Comparison of ENCODE assay signal across 9 mouse cellular contexts in the genomic region with DNA sequence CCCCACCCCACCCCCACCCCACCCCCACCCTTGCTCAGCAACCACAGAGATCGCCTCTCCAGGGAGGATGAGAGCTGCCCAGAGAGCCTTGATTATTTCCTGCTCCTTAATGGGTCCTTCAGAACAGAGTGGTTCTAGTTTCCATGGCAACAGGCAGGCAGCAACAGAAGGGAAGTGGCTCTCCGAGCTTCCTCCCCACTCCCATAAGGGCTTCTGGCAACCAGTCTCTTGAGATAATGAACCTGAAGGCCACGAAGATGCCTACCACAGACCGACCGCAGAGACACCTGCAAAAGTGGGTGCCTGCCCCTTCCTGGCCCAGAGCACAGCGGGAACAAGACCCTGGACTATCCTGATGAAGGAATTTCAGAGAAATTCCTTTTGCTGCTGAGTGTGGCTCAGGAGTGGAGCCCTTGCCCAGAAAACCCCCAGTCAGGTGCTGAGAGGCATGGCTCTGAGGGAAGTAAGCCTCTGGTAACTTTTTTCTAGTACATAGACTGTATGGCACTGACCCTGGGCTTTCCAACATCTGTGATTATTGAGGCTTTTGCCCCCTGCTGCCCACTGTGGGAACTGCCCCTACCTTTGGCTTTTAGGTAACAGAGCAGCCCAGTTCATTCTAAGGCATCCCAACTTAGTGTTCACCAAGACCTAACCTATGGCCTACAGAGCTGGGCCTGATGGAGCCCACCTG. TPM values are rescaled to one million over a fixed set of nuclear protein-coding genes. Genes with fewer than 3 reads are reported as not detected.
A peak's percentile ranks its signal among the peaks of the same experiment; 100 is the strongest.
DNase-seq lines count a peak whose midpoint lies in the region; ATAC-seq and TF ChIP-seq lines count a peak whose summit lies in the region.
"Had no signal": no experiment of that assay in that cellular context is flagged by ENCODE, and none has a peak within 500 bp of the region (broad histone marks: within the 10 kb centered on the region; RNA-seq: fewer than 3 reads in every experiment).

No protein-coding gene starts in this region.

- no peak overlapping the region for H3K4me3 ChIP-seq in C2C12 (ENCODE audit: insufficient read depth, poor library complexity, severe bottlenecking)
- no peak overlapping the region for H3K4me3 ChIP-seq in cortical plate, adult 2 months (ENCODE audit: insufficient read depth, low read length)
- no peak overlapping the region for H3K4me3 ChIP-seq in lung, embryonic 14.5 days (ENCODE audit: low read depth, low read length)

- DNase-seq in MEL-GATA-1-ER (ENCODE audit: extremely low read depth, low read depth) = peak; percentile 68
- DNase-seq in heart, adult 8-10 months (ENCODE audit: low spot score) = peak; percentile 72
- DNase-seq in kidney, postnatal 25 days = peak; percentile 72 to 87
- DNase-seq in lung, embryonic 14.5 days = peak; percentile 74
- peak; percentile 74 for DNase-seq in thymus, postnatal 14 days

- no peak overlapping the region for H3K9ac ChIP-seq in lung, embryonic 14.5 days

- H3K4me1 ChIP-seq in cortical plate, adult 2 months (ENCODE audit: control insufficient read depth, insufficient read depth, low read length) = no peaks in the 10 kb centered on the region
- no peaks in the 10 kb centered on the region for H3K4me1 ChIP-seq in lung, embryonic 14.5 days (ENCODE audit: insufficient read depth)

- H3K4me2 ChIP-seq in lung, embryonic 14.5 days = peak overlapping the region; percentile 36

- no peak overlapping the region for H3K27ac ChIP-seq in cortical plate, adult 2 months (ENCODE audit: insufficient read depth, low read length)
- H3K27ac ChIP-seq in lung, embryonic 14.5 days (ENCODE audit: low read depth) = peak overlapping the region; percentile 58; the same call in 1 of the 2 replicates

- H3K36me3 ChIP-seq in C2C12 (ENCODE audit: control insufficient read depth, insufficient read depth) = no peaks in the 10 kb centered on the region
- no peaks in the 10 kb centered on the region for H3K36me3 ChIP-seq in lung, embryonic 14.5 days (ENCODE audit: insufficient read depth)

- whole genome bisulfite sequencing in lung, embryonic 14.5 days = 18% methylated on average over 6 of the region's 6 CpGs

- peak; percentile 20 for TF ChIP-seq CTCF in C2C12 (IDR thresholded peaks at IDR 0.05; ENCODE audit: control insufficient read depth, insufficient read depth, insufficient read length)
- peak; percentile 56 for TF ChIP-seq CTCF in cortical plate, adult 2 months (IDR thresholded peaks at IDR 0.05; ENCODE audit: extremely low read depth, insufficient read depth, low read length)
- peak; percentile 76 for TF ChIP-seq CTCF in lung, embryonic 14.5 days (IDR thresholded peaks at IDR 0.05; ENCODE audit: low read depth)

- no peaks in the 10 kb centered on the region for H3K79me3 ChIP-seq in C2C12 (ENCODE audit: low read depth)

- no peaks in the 10 kb centered on the region for H3K79me2 ChIP-seq in C2C12 (ENCODE audit: control insufficient read depth, insufficient read depth)

- peak; percentile 16; the same call in 1 of the 2 replicates for ATAC-seq in lung, embryonic 14.5 days (ENCODE audit: insufficient read depth)
- ATAC-seq in neutrophil, adult 5-6 weeks (ENCODE audit: extremely low read depth, insufficient number of reproducible peaks, low FRiP score, poor library complexity, severe bottlenecking) = peak; percentile 32

- H3ac ChIP-seq in C2C12 (ENCODE audit: control insufficient read depth, insufficient read length, low read depth) = no peak overlapping the region

- TF ChIP-seq POLR2A in cortical plate, adult 2 months (IDR thresholded peaks at IDR 0.05; ENCODE audit: extremely low read depth, insufficient read depth, low read length) = no peak

- no peaks in the 10 kb centered on the region for H3K9me3 ChIP-seq in lung, embryonic 14.5 days (ENCODE audit: low read depth, low read length)

- H3K27me3 ChIP-seq in C2C12 (ENCODE audit: control insufficient read depth, insufficient read depth, insufficient read length) = peaks cover 24% of the 10 kb centered on the region
- no peaks in the 10 kb centered on the region for H3K27me3 ChIP-seq in lung, embryonic 14.5 days (ENCODE audit: insufficient read depth, low read length)

TF ChIP-seq in C2C12, 6 proteins besides CTCF, POLR2A, EP300 and RAD21:
- TF ChIP-seq FOSL1 (IDR thresholded peaks at IDR 0.05; ENCODE audit: insufficient read depth, low read length, poor library complexity, severe bottlenecking) (no peak), MAX (IDR thresholded peaks at IDR 0.05) (no peak), USF1 (IDR thresholded peaks at IDR 0.05; ENCODE audit: low read depth) (no peak), CEBPB (IDR thresholded peaks at IDR 0.05; ENCODE audit: low read depth) (no peak), MYOD1 (IDR thresholded peaks at IDR 0.05; ENCODE audit: control insufficient read depth, insufficient read length, low read depth) (no peak), MYOG (IDR thresholded peaks at IDR 0.05; ENCODE audit: control insufficient read depth, extremely low read depth, insufficient read length) (no peak)
TF ChIP-seq in C2C12: peak in this region for 0.

RNA-seq across cellular contexts. Expression of a gene that starts 5.3 kb away (rescaled TPM):
- polyA plus RNA-seq in C2C12 (2012; fragmentation: generic; extraction: Trizol) = 18.1 TPM
- polyA plus RNA-seq in cortical plate, adult 2 months (2012; rRNA removed) = 23.3 and 24.1 TPM in 2 replicates
- 100 to 1,000 TPM; 113 to 131 (median 128) TPM for total RNA-seq in heart, adult 8-10 months (2022)
- polyA plus RNA-seq in lung, embryonic 14.5 days (2014; fragmentation: Nextera tagmentation; extraction: Ambion mirVana) = 14.5 and 15.4 TPM in 2 replicates
- total RNA-seq in neutrophil, adult 5-6 weeks (2017) = 22.2 and 23.8 TPM in 2 replicates

RNA-seq across cellular contexts. Expression of a gene that starts 25.3 kb away (rescaled TPM):
- 5.8 TPM for polyA plus RNA-seq in C2C12 (2012; fragmentation: generic; extraction: Trizol)
- 4.2 and 4.8 TPM in 2 replicates for polyA plus RNA-seq in cortical plate, adult 2 months (2012; rRNA removed)
- total RNA-seq in heart, adult 8-10 months (2022) = 1 to 10 TPM; 6.9 to 9.5 (median 8.1) TPM
- polyA plus RNA-seq in lung, embryonic 14.5 days (2014; fragmentation: Nextera tagmentation; extraction: Ambion mirVana) = 4.5 and 4.9 TPM in 2 replicates
- 4.8 and 6.4 TPM in 2 replicates for total RNA-seq in neutrophil, adult 5-6 weeks (2017)

RNA-seq across cellular contexts. Expression of a gene that starts 32.6 kb away (rescaled TPM):
- 51.8 TPM for polyA plus RNA-seq in C2C12 (2012; fragmentation: generic; extraction: Trizol)
- 51.2 and 52.0 TPM in 2 replicates for polyA plus RNA-seq in cortical plate, adult 2 months (2012; rRNA removed)
- total RNA-seq in heart, adult 8-10 months (2022) = 10 to 100 TPM; 42.6 to 51.1 (median 46.6) TPM
- 37.9 and 41.3 TPM in 2 replicates for polyA plus RNA-seq in lung, embryonic 14.5 days (2014; fragmentation: Nextera tagmentation; extraction: Ambion mirVana)
- total RNA-seq in neutrophil, adult 5-6 weeks (2017) = 14.0 and 14.5 TPM in 2 replicates

RNA-seq across cellular contexts. Expression of a gene that starts 41.4 kb away (rescaled TPM):
- 27.5 TPM for polyA plus RNA-seq in C2C12 (2012; fragmentation: generic; extraction: Trizol)
- 8.4 and 10.1 TPM in 2 replicates for polyA plus RNA-seq in cortical plate, adult 2 months (2012; rRNA removed)
- 100 to 1,000 TPM; 172 to 233 (median 219) TPM for total RNA-seq in heart, adult 8-10 months (2022)
- polyA plus RNA-seq in lung, embryonic 14.5 days (2014; fragmentation: Nextera tagmentation; extraction: Ambion mirVana) = 69.7 and 71.0 TPM in 2 replicates
- 13.5 and 14.2 TPM in 2 replicates for total RNA-seq in neutrophil, adult 5-6 weeks (2017)

RNA-seq across cellular contexts. Expression of a gene that starts 48.8 kb away (rescaled TPM):
- polyA plus RNA-seq in C2C12 (2012; fragmentation: generic; extraction: Trizol) = not detected
- not detected in 2 replicates for polyA plus RNA-seq in cortical plate, adult 2 months (2012; rRNA removed)
- total RNA-seq in heart, adult 8-10 months (2022) = under 1 TPM in 1 of 4 experiments, not detected in 3; 0.41 TPM
- polyA plus RNA-seq in lung, embryonic 14.5 days (2014; fragmentation: Nextera tagmentation; extraction: Ambion mirVana) = not detected in 2 replicates
- not detected in 2 replicates for total RNA-seq in neutrophil, adult 5-6 weeks (2017)
- polyA plus RNA-seq: heart, embryonic 14.5 days had no signal

Comparison
In these comparisons a context has a peak if more than half of its experiments do, and no peak if none do; other contexts are left out.
1. CTCF ChIP-seq: peak in every context shown above with its lines; median percentile 76 in lung, embryonic 14.5 days; 56 in cortical plate, adult 2 months; 20 in C2C12.